Mouse (Mus musculus): ENCODE measurements around the gene Tmem110.

- TF ChIP-seq CTCF (IDR thresholded peaks at IDR 0.05; ENCODE audit: low read depth, low read length) (no peak), POLR2A (IDR thresholded peaks at IDR 0.05; ENCODE audit: borderline replicate concordance, low read depth, low read length) (no peak)
Observed at GRCm38 (mm10) chr14:30899972-30900371, 74.6 kb downstream of the Tmem110 start.
